In genomic region chr4:154064827-154065773, GRCm38 (mm10) we compare ENCODE assay signal across 8 mouse cellular contexts. TPM values are rescaled to one million over a fixed set of nuclear protein-coding genes. Genes with fewer than 3 reads are reported as not detected.
A peak's percentile ranks its signal among the peaks of the same experiment; 100 is the strongest.
DNase-seq lines count a peak whose midpoint lies in the region; ATAC-seq and TF ChIP-seq lines count a peak whose summit lies in the region.

No protein-coding gene starts in this region.

- peak; percentile 61 for TF ChIP-seq RAD21 in MEL (IDR thresholded peaks at IDR 0.05; ENCODE audit: low read depth, low read length)

- H3K36me3 ChIP-seq in MEL (ENCODE audit: control insufficient read depth in 1 of 2, insufficient read depth in 2 of 2, low read length in 2 of 2), result no peaks in the 10 kb centered on the region
- H3K36me3 ChIP-seq in intestine, embryonic 16.5 days (ENCODE audit: control insufficient read depth, insufficient read depth, low read length), result no peaks in the 10 kb centered on the region
- no peaks in the 10 kb centered on the region for H3K36me3 ChIP-seq in liver, embryonic 11.5 days (ENCODE audit: control insufficient read depth, insufficient read depth, low read length)
- no peaks in the 10 kb centered on the region for H3K36me3 ChIP-seq in neural tube, embryonic 14.5 days (ENCODE audit: control insufficient read depth, insufficient read depth, low read length)

- intact Hi-C loops in heart, postnatal 25 days (cut with DNase I), result loop anchor here (2.0 to 5.0 kb wide), 3 partner anchors 92 to 207 kb away; no protein-coding TSS in a partner anchor

- no peak overlapping the region for H3K9ac ChIP-seq in MEL (ENCODE audit: control insufficient read depth, low read depth, low read length, poor library complexity, severe bottlenecking)
- no peak overlapping the region for H3K9ac ChIP-seq in intestine, embryonic 16.5 days (ENCODE audit: low read depth, low read length)
- H3K9ac ChIP-seq in liver, embryonic 11.5 days (ENCODE audit: low read depth, low read length), result no peak overlapping the region
- no peak overlapping the region for H3K9ac ChIP-seq in neural tube, embryonic 14.5 days (replicated peaks; ENCODE audit: low read depth, low read length)

- peak; percentile 85 for DNase-seq in heart, adult 11 months
- no peak for DNase-seq in heart, postnatal 25 days (ENCODE audit: low spot score)
- DNase-seq in MEL (ENCODE audit: low read depth, low spot score), result peak; percentile 27
- peak; percentile 27 for DNase-seq in embryo, embryonic 11.5 days (ENCODE audit: low read depth, low spot score)
- DNase-seq in liver, embryonic 11.5 days (ENCODE audit: low spot score), result no peak
- DNase-seq in urinary bladder, adult 18-20 months (ENCODE audit: low spot score in 2 of 2), result no peak

- no peaks in the 10 kb centered on the region for H3K9me3 ChIP-seq in MEL (replicated peaks; ENCODE audit: insufficient read depth, low read length)
- no peaks in the 10 kb centered on the region for H3K9me3 ChIP-seq in intestine, embryonic 16.5 days (ENCODE audit: control insufficient read depth, low read length)
- H3K9me3 ChIP-seq in liver, embryonic 11.5 days (ENCODE audit: control insufficient read depth, low read length), result no peaks in the 10 kb centered on the region
- H3K9me3 ChIP-seq in neural tube, embryonic 14.5 days (ENCODE audit: control insufficient read depth, low read length), result no peaks in the 10 kb centered on the region

- H3K27ac ChIP-seq in MEL (ENCODE audit: control insufficient read depth, low read depth, low read length), result no peak overlapping the region
- H3K27ac ChIP-seq in intestine, embryonic 16.5 days (ENCODE audit: low read length), result no peak overlapping the region
- no peak overlapping the region for H3K27ac ChIP-seq in liver, embryonic 11.5 days (ENCODE audit: low read depth, low read length)
- no peak overlapping the region for H3K27ac ChIP-seq in neural tube, embryonic 14.5 days (ENCODE audit: low read depth, low read length)

- 59% methylated on average over 14 of the region's 14 CpGs for WGBS in intestine, embryonic 16.5 days
- 60% methylated on average over 14 of the region's 14 CpGs for WGBS in liver, embryonic 11.5 days
- 65% methylated on average over 14 of the region's 14 CpGs for WGBS in neural tube, embryonic 14.5 days

- TF ChIP-seq POLR2A in MEL (IDR thresholded peaks at IDR 0.05; ENCODE audit: control insufficient read depth in 1 of 2, insufficient read depth in 1 of 2, low read depth in 1 of 2, low read length in 2 of 2, poor library complexity in 1 of 2), result no peak

- no peak overlapping the region for H3K4me3 ChIP-seq in MEL (ENCODE audit: control insufficient read depth in 1 of 2, insufficient read depth in 1 of 2, low read depth in 2 of 2, low read length in 2 of 2)
- no peak overlapping the region for H3K4me3 ChIP-seq in intestine, embryonic 16.5 days (ENCODE audit: low read length)
- H3K4me3 ChIP-seq in liver, embryonic 11.5 days (ENCODE audit: low read depth, low read length), result no peak overlapping the region
- no peak overlapping the region for H3K4me3 ChIP-seq in neural tube, embryonic 14.5 days (ENCODE audit: low read depth, low read length)

- no peaks in the 10 kb centered on the region for H3K4me1 ChIP-seq in MEL (ENCODE audit: control insufficient read depth in 1 of 2, insufficient read depth in 2 of 2, low read length in 2 of 2)
- no peaks in the 10 kb centered on the region for H3K4me1 ChIP-seq in intestine, embryonic 16.5 days (ENCODE audit: control insufficient read depth, insufficient read depth, low read length)
- no peaks in the 10 kb centered on the region for H3K4me1 ChIP-seq in liver, embryonic 11.5 days (replicated peaks; ENCODE audit: control insufficient read depth, insufficient read depth, low read length)
- H3K4me1 ChIP-seq in neural tube, embryonic 14.5 days (ENCODE audit: control insufficient read depth, insufficient read depth, low read length), result no peaks in the 10 kb centered on the region

- no peaks in the 10 kb centered on the region for H3K27me3 ChIP-seq in MEL (ENCODE audit: control insufficient read depth in 1 of 2, insufficient read depth in 2 of 2, low read length in 2 of 2)
- 0 out of 2 replicates have a peak, but pooled peaks cover 3% of the 10 kb centered on the region for H3K27me3 ChIP-seq in intestine, embryonic 16.5 days (replicated peaks; ENCODE audit: control insufficient read depth, insufficient read depth, low read length)
- H3K27me3 ChIP-seq in liver, embryonic 11.5 days (replicated peaks; ENCODE audit: control insufficient read depth, insufficient read depth, low read length), result peaks cover 4% of the 10 kb centered on the region
- H3K27me3 ChIP-seq in neural tube, embryonic 14.5 days (ENCODE audit: control insufficient read depth, insufficient read depth, low read length), result no peaks in the 10 kb centered on the region

- no peak for TF ChIP-seq EP300 in MEL (IDR thresholded peaks at IDR 0.05; ENCODE audit: low read depth in 1 of 2, low read length in 2 of 2)

- peak; percentile 52 to 60 (median 59) for TF ChIP-seq CTCF in MEL (IDR thresholded peaks at IDR 0.05 in 2 of 3, conservative IDR thresholded peaks at IDR 0.05 in 1 of 3; ENCODE audit: control insufficient read depth in 1 of 3, insufficient read depth in 1 of 3, low read depth in 2 of 3, low read length in 3 of 3, poor library complexity in 1 of 3, severe bottlenecking in 1 of 3)

- peak; percentile 69 for ATAC-seq in intestine, embryonic 16.5 days
- ATAC-seq in liver, embryonic 11.5 days (replicated peaks; ENCODE audit: low FRiP score), result peak; percentile 40; the same call in 1 of the 2 replicates
- peak; percentile 63; the same call in 1 of the 2 replicates for ATAC-seq in neural tube, embryonic 14.5 days (ENCODE audit: low read depth)

- no peak overlapping the region for H3K4me2 ChIP-seq in intestine, embryonic 16.5 days (ENCODE audit: low read depth, low read length)
- H3K4me2 ChIP-seq in liver, embryonic 11.5 days, result no peak overlapping the region
- no peak overlapping the region for H3K4me2 ChIP-seq in neural tube, embryonic 14.5 days (ENCODE audit: low read depth, low read length)

- no peaks in the 10 kb centered on the region for H3K79me2 ChIP-seq in MEL (ENCODE audit: control insufficient read depth, insufficient read depth, low read length, poor library complexity)

TF ChIP-seq in MEL, 35 proteins besides CTCF, POLR2A, EP300 and RAD21:
- no peak for TF ChIP-seq SIN3A (IDR thresholded peaks at IDR 0.05; ENCODE audit: low read length)
- TF ChIP-seq SMC3 (IDR thresholded peaks at IDR 0.05; ENCODE audit: low read depth, low read length), result peak; percentile 52
- TF ChIP-seq RCOR1 (IDR thresholded peaks at IDR 0.05; ENCODE audit: low read depth, low read length), result no peak
- TF ChIP-seq ZC3H11A (IDR thresholded peaks at IDR 0.05; ENCODE audit: low read depth, low read length), result peak; percentile 17; the same call in 1 of the 2 replicates
- no peak for TF ChIP-seq TBP (IDR thresholded peaks at IDR 0.05; ENCODE audit: low read depth, low read length)
- TF ChIP-seq HCFC1 (IDR thresholded peaks at IDR 0.05; ENCODE audit: low read depth, low read length), result no peak
- no peak for TF ChIP-seq USF1 (IDR thresholded peaks at IDR 0.05; ENCODE audit: low read depth, low read length)
- TF ChIP-seq UBTF (IDR thresholded peaks at IDR 0.05; ENCODE audit: borderline replicate concordance, insufficient read depth, low read depth, low read length), result no peak
- TF ChIP-seq ZNF384 (IDR thresholded peaks at IDR 0.05; ENCODE audit: low read depth, low read length), result no peak

RNA-seq across cellular contexts. Expression of gene Ccdc27, which starts 22.6 kb away (rescaled TPM):
- total RNA-seq in heart, postnatal 25 days (2021), result not detected
- total RNA-seq in MEL (2012; rRNA removed), result not detected in 2 replicates
- polyA plus RNA-seq in MEL (2012; ENCODE audit: insufficient read depth in 1 of 2, insufficient read length in 2 of 2, low read depth in 1 of 2, low replicate concordance in 2 of 2, missing spikeins in 1 of 2), result under 1 TPM in 1 of 2 experiments, not detected in 1; 0.49 TPM
- polyA plus RNA-seq in intestine, embryonic 16.5 days (2015; fragmentation: Nextera tagmentation; extraction: Ambion mirVana), result not detected in 2 replicates
- 0.08 TPM in 1 of 2 replicates, not detected in the other for polyA plus RNA-seq in liver, embryonic 11.5 days (2014; fragmentation: Nextera tagmentation; extraction: Ambion mirVana)
- polyA plus RNA-seq in neural tube, embryonic 14.5 days (2014; fragmentation: Nextera tagmentation; extraction: Ambion mirVana), result not detected in 2 replicates

RNA-seq across cellular contexts. Expression of gene Smim1, which starts 39.1 kb away (rescaled TPM):
- 1 to 10 TPM; 5.8 to 5.9 TPM for total RNA-seq in heart, postnatal 25 days (2021)
- total RNA-seq in MEL (2012; rRNA removed), result 122 and 188 TPM in 2 replicates
- 100 to 1,000 TPM; 118 to 219 TPM for polyA plus RNA-seq in MEL (2012; ENCODE audit: insufficient read depth in 1 of 2, insufficient read length in 2 of 2, low read depth in 1 of 2, low replicate concordance in 2 of 2, missing spikeins in 1 of 2)
- 183 and 196 TPM in 2 replicates for polyA plus RNA-seq in intestine, embryonic 16.5 days (2015; fragmentation: Nextera tagmentation; extraction: Ambion mirVana)
- 414 and 426 TPM in 2 replicates for polyA plus RNA-seq in liver, embryonic 11.5 days (2014; fragmentation: Nextera tagmentation; extraction: Ambion mirVana)
- polyA plus RNA-seq in neural tube, embryonic 14.5 days (2014; fragmentation: Nextera tagmentation; extraction: Ambion mirVana), result 9.1 and 12.5 TPM in 2 replicates

RNA-seq across cellular contexts. Expression of gene Lrrc47, which starts 53.6 kb away (rescaled TPM):
- total RNA-seq in heart, postnatal 25 days (2021), result 10 to 100 TPM; 28.3 to 30.2 TPM
- total RNA-seq in MEL (2012; rRNA removed), result 48.0 and 54.3 TPM in 2 replicates
- 100 to 1,000 TPM in 1 of 2 experiments, not detected in 1; 117 TPM for polyA plus RNA-seq in MEL (2012; ENCODE audit: insufficient read depth in 1 of 2, insufficient read length in 2 of 2, low read depth in 1 of 2, low replicate concordance in 2 of 2, missing spikeins in 1 of 2)
- 10.1 and 15.2 TPM in 2 replicates for polyA plus RNA-seq in intestine, embryonic 16.5 days (2015; fragmentation: Nextera tagmentation; extraction: Ambion mirVana)
- 20.3 and 22.5 TPM in 2 replicates for polyA plus RNA-seq in liver, embryonic 11.5 days (2014; fragmentation: Nextera tagmentation; extraction: Ambion mirVana)
- polyA plus RNA-seq in neural tube, embryonic 14.5 days (2014; fragmentation: Nextera tagmentation; extraction: Ambion mirVana), result 10.1 and 11.8 TPM in 2 replicates

Comparison
In these comparisons a context has a peak if more than half of its experiments do, and no peak if none do; other contexts are left out.
1. DNase-seq: peak in heart, adult 11 months (single experiment), MEL (single experiment) and embryo, embryonic 11.5 days (single experiment); none in heart, postnatal 25 days (single experiment), liver, embryonic 11.5 days (single experiment) and urinary bladder, adult 18-20 months (0 of 2).
2. Peak in every context shown above with its lines, with median percentiles within 50 percentile points of each other: ATAC-seq.